Mouse (Mus musculus) cerebellum, adult 2 months (tissue): Measurements from ENCODE around the gene Ripply1.

Experiments used
- CTCF ChIP-seq: fragments of 200-500 bp; IDR thresholded peaks from 2 replicates; pipeline ENCODE4 v1.5.1; 2011; ENCODE audit warnings: low read depth, mild to moderate bottlenecking, control low read depth, low read length, moderate library complexity, borderline replicate concordance; ENCODE audit not compliant: insufficient read depth
- POLR2A ChIP-seq: fragments of 200-500 bp; IDR thresholded peaks from 2 replicates; pipeline ENCODE4 v1.6.1; 2011; ENCODE audit warnings: low read length, control low read depth, borderline replicate concordance; ENCODE audit not compliant: insufficient read depth

DNA sequence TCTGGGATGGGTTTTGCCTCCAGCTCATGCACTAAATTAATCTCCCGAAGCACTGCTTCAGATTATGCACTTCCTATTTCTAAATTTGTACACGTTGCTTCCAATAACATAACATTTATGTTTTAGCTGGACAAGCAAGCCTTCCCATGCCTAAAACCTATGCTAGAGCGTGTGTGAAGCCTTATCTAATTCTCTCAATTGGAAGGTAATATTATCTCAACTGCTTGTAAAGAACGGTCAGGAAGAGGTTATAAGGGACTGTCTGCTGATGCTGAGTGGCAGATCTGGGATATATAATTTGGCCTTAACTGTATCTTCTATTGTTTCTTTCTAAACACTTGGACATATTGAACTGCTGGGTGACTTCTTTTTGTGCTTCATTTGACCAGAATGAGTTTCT is 44.8 kb upstream of the Ripply1 start:
- TF ChIP-seq POLR2A = no peak
- no peak for TF ChIP-seq CTCF
